Mouse (Mus musculus) spleen, adult 12 weeks (tissue): ENCODE results near the gene Slc39a9.
A peak's percentile ranks its signal among the peaks of the same experiment; 100 is the strongest.

ENCODE experiments used
- DNase-seq: peaks from one replicate; pipeline ENCODE4 v3.0.0; 2022; ENCODE audit warnings: low spot score

Slc39a9 gene

DNA sequence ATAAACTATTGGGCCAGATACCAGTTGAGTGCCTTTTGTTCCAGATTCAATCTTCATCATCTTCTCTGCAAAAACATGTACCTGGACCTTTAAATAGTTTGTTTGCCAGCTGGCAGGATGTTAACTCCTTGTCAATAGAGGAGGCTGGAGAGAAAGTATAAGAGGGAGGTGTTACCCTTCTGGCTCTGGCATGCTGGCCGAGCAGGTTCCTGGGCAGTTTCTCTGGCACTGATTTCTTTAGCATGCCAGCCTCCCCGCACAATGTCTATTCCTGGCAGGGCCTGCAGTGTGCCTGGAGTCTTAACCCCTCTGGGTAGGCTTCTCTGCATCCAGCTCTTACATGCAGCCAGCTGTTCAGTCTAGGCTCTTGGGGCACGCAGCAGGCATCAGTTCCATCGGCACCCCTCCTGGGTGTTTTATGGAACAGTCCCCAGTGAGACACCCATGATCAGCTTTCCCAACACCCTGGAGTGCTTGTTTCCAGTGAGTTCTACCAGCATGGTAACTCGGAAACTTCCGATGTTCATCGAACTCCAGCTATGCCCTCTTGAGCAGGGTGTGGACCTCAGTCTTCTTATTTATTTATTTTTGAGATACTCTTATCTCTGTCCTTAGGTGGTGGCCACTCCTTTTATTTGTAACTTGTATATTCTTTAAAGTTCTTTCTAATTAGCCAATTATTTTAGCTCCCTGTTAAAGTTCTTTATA is 10.4 kb downstream of the Slc39a9 start:
- DNase-seq: no peak

DNA sequence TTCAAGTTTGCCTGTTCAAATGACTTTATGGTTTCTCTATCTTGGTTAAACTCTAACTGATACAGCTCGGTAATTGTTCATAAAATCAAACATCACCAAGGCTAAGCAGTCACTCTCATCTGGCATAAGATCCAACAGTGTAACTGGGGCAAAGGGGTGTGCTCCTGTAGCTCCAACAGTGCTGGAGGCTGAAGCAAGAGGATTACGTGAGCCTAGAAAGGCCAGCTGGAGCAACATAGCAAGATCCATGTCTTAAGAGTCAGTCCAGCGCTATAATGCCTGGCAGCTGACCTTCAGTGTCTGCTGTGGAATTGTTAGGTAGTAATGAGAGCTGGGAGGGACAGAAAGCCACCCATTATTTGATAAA is 11.0 kb downstream of the Slc39a9 start:
- DNase-seq: no peak

DNA sequence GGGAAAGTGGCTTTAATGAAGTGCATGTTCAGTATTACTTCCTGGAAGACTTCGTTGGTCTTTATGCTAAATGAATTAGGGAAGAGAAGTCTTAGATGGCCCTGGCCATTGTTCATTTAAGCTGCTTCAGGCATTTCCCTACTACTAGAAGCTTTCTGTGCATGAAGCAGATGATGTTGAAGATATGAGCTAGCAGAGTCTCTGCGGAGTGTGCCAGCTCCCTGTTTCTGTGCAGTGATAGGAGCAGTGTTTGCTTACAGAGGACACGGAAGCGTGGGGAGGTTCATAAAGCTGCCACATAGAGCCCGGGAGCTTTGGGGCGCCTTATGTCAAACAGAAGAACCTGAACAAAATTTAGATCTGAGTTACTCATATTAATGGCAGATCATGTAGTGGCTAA is 15.0 kb downstream of the Slc39a9 start:
- DNase-seq: no peak

DNA sequence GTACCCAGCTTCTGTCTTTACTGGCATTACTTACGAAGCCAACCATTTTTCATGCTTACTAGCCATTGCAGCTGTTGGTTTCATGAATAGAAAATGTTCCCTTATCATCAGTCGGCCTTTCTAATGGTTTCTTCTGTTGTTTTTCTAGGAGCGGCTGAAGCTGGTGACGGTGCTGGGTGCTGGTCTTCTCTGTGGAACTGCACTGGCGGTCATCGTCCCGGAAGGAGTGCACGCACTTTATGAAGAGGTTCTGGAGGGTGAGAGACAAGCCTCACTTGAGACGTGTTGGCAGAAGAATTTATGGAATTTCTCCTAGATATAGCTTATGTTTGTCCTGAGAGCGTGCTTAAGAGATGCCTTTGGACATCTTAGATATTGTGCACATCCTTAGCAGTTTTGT is 18.6 kb downstream of the Slc39a9 start:
- no peak for DNase-seq

DNA sequence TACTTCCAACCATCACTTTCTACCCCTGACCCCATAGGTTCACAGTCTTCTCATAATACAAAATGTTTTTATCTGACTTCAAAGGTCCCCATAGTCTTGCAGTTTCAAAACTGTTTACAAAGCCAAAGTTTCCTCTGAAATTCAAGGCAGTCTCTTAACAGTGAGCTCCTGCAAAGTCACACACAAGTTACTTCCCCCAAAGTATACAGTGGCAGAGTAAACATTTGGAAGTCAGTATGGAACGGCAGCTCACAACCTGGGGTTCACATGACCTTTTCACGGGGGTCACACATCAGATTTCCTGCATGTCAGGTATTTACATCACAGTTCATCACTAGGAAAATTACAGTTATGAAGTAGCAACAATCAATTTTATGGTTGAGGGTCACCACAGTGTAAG is 20.3 kb downstream of the Slc39a9 start:
- no peak for DNase-seq

DNA sequence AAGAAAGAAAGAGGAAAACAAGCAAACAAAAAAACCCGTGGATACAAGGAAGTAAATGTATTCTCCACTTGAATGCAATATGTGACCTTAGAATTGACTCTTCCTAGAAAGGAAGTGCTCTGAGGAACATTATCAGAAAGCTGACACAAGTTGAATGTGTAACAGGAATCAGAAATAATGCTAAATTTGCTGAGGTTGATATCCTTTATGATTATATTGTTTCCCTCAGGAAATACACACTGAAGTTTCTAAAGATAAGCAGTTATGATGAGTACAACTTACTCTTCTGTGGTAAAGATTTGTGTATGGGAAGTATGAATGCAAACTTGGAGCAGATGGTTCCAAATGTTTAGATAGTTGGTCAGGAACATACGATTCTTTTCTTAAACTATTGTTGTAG is 24.7 kb downstream of the Slc39a9 start:
- no peak for DNase-seq

DNA sequence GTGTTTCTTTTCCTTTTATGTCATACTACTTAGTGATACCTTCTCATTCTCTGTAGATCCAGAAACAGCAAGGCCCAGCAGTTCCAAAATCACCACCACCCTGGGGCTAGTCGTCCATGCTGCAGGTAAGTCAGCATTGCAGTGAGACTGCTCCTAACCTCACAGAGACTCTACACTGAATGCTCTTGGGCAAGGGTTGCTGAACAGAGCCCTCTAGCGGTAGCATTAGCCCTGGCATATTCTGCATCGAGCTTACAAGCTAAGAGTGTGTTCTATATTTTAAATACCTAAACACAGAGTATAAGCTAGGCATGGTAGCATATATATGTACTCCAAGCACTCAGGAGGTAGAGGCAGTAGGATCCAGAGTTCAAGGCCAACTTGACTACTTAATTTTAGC is 29.5 kb downstream of the Slc39a9 start:
- DNase-seq: no peak

DNA sequence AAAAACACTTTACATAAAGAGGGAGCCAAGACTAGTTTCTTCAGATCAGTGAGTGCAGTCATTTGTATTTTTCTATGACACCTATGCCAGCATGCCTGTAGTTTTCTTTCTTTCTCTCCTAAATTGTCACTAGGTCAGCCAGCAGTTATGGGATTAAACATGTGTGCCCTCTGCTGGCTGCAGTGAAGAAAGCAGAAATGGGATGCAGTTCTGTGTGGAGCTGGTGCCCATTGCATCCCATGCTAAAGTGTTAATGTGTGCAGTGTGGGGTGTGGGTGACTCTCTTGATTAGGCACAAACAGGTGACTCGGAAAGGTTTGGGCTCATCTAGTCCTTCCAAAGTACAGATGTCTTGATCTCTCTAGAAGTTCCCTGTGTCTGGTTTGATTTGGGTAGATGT is 37.7 kb downstream of the Slc39a9 start:
- DNase-seq: no peak

DNA sequence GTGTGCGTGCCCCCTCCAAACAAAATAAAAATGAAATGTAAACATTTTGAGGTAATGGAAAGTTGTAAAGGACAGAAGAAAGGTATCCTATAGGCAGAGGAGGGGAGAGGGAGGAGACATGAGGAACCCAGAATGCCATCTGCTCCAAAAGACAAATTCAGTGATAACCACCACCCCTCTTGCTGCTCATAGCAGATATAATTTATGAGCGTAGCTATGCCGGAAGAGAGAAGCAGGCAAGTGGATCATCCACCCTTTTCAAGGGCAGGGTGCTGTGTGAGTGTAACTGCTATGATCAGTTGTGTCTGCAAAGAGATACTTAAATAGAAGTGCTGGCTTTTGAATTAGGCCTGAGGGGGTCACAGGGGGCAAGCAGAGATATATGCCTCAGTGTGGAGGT is 39.9 kb downstream of the Slc39a9 start:
- no peak for DNase-seq

DNA sequence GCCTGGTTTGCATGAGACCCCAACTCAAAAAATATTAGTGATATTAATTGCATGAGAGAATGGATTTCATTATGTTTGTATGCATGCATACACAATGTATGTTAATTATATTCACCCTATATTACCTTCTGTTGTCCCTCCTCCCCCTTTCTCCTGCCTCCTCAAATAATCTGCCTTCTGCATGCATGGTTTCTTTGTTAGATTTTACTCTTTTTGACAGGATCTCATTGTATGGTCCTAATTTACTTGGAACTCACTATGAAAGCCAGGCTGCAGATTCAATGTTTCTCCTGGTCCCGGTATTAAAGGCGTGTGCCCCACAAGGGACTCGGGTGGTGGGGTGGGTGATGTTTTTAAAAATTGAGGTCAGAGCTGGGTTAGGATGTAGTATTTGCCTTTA is 40.6 kb downstream of the Slc39a9 start:
- DNase-seq: no peak

DNA sequence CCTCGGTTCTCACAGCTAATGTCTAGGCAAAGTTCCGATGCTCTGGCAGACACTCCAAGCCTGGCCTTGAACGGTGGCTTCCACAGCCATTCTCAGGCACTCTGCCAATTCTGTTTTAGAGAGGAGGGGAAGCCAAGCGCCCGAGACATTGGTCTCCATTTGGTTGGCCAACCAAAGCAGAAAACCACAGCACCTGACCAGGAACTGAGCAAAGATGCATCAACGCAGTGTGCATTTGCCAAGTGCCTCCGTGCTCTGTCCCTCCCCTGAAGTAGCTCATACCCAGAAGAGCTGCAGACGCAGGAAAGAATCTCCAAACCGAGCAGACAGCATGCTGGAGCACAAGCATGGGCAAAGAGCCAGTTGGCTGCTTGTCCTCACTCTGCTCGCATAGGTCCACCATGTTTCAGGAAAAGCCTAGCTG is 44.1 kb downstream of the Slc39a9 start:
- DNase-seq: no peak

DNA sequence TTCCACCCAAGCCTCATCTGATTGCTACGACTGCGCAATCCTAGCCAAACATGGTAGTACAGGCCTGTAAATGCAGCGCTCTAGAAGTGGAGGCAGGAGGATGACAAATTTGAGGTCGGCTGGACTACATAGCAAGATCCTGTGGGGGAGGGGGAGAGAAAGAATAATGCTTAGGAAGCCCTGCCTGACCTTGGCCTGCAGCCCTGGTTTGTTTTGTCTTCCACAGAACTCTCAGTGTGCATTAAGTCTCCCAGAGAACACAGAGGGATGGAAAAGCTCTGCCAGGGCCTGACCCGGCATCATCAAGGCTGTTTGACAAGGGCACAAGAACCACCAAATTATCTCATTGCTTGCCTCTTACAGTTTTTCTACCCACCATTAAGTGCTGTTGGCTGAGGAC is 46.0 kb downstream of the Slc39a9 start:
- DNase-seq: no peak

DNA sequence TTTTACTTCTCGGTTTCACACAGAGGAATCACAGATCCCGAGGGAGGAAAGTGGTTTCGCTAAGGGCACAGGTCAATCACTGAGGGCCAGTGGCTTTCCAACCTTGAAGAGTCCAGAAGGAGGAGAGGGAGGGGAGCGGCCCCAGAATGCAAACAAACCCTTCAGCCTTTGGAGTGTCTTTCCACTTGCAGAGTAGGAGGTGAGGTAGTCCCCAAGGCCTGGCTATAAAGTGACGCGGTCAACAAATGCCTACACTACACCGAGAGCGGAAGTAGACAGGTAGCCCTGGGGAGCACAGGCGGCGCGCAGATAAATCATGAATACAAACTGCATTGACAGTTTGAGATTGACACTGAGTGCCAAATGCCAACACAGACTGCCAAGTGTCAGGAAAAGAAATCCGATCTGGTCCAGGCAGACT is 48.0 kb downstream of the Slc39a9 start:
- no peak for DNase-seq

DNA sequence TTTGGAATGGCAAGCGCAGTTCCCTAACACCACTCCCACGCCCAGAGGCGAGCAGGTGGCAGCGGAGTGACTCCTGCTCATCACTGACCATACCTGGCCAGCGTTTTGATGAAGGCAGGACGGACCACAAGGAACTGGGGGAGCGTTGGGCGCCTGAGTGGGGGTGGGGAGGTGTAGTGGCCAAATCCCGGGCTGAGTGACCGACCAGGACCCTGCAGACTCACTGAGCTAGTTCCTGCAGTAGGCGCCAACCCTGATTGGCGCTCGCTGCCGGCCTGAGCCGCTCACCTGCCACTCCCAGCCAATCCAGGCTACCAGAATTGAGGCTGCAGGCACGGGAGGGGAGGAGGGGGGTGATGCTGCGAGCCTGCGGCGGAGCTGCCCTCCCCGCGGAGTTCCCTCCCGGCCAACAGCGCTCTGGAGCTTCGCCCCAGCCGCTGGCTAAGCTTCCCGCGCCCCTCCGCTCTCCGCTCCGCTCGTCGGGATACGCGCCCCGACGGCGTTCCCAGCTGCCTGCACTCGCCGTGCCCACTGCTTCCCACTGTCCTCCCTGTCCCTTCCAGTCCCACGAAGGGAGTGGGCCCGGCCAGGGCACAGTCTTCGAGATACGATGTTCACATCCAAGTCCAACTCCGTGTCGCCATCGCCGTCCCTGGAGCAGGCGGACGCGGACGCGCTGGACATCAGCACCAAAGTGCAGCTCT is 48.7 kb downstream of the Slc39a9 start, which contains the start of gene Plekhd1:
Gene Plekhd1 (plus strand): TSS at position 323 of the 704 bp plus-strand sequence.
- no peak for DNase-seq

DNA sequence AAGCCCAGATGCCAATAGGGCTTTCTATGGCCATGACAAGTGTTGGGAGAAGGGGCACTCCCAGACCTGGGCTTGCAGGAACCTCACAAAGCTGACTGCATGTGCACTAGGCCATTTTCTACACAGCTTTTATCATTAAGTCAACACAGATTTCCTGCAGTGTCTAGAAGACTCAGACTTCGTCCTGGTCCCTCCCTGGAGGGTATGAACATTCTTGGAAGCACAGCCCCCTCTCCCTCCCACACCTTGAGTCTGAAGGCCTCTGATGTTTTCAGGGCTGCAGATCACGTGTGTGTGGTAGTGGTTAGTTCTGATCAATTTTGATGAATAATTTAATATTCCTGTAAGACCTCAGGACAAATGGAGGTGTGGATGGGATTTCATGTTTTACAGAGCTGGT is 50.0 kb downstream of the Slc39a9 start:
- DNase-seq: no peak

DNA sequence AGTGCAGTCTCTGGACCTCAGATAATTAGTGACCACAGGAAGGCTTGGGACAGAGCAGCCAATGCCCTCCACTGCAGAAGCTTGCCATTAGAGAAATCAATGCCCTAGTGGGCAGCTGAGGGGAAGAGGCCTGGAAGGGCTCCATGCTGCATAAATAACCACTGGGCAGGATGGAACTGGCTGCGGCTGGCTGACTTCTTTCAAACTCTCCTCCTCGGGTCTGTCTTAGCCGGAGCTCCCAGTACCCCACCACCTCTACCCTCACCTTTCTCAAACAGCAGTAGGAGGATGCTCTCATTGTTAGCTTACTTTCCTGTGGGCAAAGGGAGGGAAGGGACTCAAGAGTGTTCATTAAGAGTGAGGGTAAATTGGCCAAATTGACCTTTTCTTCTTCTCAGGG is 51.3 kb downstream of the Slc39a9 start:
- no peak for DNase-seq

DNA sequence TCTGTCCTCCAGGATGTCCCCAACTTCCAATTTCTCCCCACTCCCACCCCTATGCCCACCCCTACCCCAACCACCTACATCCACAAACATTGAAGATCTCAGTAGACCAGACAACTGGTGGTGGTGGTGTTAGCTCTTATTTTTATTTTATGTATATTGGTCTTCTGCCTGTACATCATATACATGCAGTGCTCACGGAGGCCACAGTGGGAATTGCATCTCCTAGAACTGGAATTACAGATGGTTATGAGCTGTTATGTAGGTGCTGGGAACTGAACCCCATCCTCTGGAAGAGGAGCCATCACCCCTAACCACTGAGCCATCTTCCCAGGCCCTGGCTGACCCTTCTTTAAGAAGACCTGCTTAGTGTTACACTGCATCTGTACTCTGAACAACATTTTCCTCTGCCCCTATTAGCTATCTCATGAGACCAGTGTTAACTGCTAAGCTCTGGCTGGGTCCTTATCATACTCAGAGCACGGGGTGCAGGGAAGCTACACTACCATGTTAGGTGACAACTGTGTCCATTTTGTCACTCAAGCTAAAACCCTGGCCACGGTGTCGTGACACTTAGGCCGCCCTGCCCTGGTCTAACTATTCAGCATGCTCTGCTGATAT is 55.0 kb downstream of the Slc39a9 start:
- DNase-seq: peak; percentile 35

DNA sequence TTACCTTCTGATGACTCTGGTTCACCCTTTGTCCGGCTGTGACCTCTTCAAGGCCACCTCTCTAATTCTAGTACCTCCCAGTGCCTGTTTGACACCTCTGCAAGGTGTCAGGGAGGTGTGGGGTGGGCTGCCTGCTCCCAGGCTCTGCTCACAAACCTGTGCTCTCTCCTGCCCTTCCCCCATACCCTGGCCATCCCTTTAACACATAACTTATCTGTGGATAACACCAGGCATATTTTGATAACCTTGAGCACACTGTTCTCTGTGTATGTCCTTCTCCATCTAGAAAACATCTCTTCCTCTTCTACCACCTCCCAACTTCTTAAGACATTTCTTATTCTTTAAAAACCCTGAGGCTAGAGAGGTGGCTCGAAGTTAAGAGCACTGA is 55.5 kb downstream of the Slc39a9 start:
- DNase-seq: no peak

DNA sequence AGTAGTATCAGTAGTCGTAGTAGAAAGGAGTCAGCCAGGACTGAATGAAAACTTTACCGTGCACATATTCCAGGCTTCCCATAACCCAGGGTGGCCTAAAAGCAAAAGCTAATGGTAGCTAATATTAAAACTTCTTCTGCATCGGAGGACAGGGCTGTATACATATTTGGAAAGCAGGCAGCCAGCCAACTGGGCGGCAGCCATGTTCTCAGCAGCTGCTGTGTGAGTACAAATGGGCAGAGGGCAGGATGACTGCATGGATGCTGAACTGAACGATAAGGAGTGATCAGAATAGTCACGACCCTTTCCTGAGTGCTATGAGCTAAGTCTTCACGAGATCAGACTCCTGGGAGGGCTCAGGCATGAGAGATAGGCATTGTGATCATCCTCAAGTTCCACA is 57.6 kb downstream of the Slc39a9 start:
- DNase-seq: no peak

DNA sequence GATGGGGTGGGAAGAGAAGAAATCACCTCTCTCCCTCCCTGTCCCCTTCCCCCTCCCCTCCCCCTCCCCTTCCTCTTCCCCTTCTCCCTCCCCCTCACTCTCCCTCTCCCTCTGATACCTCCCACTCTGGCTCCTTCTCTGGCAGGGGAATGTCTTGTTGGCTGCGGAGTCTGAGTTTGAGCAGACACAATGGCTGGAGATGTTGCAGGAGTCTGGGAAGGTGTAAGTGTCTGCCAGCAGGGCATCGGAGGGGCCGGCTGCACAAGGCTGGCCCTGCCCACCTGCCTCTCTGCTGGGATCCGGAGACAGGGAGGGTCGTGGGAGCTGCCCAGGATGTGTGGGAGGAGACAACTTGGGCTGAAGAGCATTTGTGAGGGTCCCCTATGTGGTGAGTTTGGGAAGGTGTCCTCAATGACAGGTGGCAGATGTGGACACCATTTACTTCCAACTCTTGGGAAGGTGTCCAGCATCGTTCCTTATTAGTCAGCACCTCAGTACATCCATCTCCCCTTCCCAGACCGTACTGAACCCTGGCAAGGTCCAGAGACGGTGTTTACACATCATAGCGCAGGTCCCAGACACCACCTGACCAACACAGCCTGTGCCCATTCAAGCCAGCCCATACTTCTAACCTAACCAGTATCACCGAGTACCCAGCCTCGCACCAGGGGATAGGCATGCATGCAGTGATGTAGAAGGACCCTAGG is 62.7 kb downstream of the Slc39a9 start:
- no peak for DNase-seq

DNA sequence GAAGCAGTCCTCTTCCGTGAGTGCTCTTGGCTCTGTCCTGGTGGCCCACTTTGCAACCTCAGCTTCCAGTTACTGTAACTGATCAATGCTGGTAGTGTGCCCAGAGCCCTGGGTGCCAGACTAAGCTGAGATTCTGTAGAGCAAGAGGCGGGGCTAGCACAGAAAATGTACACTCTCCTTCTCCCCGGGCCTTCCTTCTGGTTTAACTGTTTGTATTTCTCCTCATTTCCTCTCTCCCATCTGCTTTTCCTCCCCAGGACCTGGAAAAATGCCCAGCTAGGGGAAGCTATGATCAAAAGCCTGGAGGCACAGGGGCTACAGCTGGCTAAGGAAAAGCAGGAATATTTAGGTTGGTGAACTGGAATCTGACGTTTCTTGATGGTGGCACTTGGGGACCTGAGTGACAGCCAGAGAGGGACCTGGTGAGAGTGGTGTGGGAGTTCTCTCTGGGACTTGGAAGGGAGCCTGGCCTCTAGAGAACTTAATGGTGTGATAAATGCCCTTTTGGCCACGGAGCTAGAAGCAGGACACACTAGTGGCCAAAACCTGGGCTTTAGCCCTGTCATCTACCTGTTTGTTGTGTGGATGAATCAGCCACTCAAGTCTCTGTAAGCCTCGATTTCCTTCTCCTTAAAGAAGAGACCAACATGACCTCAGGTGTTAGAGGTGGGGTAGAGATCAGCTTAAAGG is 63.4 kb downstream of the Slc39a9 start:
- no peak for DNase-seq

DNA sequence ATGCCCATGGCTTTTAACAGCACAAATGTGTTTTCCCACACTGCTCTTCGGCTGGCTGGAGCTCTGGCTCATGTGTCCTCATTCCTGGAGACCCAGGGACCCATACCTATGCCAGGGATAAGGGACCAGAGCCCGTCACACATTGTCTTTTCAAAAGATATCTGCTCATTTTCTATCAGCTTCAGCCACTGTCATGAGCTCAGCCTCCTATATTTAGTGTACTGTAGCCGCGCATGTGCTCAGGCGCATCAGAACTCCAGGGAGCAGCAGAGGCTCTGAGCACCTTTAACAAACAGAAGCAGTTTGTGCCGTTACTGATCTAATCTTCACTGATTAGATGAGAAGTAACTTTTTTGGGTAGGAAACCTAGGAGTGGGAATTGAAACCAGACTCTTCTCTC is 72.2 kb downstream of the Slc39a9 start:
- DNase-seq: no peak
